Mouse (Mus musculus): ENCODE measurements around the gene Gata2. TPM values are rescaled to one million over a fixed set of nuclear protein-coding genes. Genes with fewer than 3 reads are reported as not detected.
A peak's percentile ranks its signal among the peaks of the same experiment; 100 is the strongest.
"Not testable (repeated sequence)": the region's sequence is repeated elsewhere in the genome, so short reads cannot be mapped to it uniquely, and the experiment has no call there.

The Gata2 gene
- 10 to 100 TPM; 15.2 to 16.8 TPM for total RNA-seq (2021)

DNA sequence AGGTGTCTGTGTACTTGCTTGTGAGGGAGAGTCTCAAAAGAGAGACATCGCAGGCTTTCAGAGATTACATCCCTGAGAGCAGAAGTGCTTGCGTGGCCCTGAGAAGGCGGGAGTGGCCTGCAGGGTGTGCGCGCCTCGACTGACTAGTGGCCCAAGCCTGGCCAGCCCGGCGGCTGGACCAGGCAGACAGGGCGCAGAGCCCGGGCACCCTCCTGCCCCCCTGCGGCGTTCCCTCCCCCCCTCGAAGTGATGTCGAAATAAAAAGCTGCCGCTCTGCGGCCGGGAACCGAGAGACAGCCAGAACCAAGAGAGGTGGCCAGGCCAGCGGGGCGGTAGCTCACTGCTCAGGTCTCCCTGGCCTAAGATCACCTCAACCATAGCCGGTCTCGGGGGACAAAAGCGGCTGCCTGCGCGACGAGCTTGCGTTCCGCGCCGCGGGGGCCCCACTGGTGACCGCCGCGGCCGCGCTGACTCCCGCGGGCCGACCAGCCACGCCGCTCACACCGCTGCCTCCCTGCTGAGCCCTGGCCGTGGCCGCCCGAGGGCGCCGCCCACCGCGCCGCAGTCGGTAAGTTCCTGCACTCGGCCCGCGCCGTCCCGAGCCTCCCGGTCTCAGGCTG lies at the start of gene Gata2:
Gata2 (plus strand) TSS at position 459 of the 620 bp plus-strand sequence.
- peak; percentile 58 for DNase-seq

DNA sequence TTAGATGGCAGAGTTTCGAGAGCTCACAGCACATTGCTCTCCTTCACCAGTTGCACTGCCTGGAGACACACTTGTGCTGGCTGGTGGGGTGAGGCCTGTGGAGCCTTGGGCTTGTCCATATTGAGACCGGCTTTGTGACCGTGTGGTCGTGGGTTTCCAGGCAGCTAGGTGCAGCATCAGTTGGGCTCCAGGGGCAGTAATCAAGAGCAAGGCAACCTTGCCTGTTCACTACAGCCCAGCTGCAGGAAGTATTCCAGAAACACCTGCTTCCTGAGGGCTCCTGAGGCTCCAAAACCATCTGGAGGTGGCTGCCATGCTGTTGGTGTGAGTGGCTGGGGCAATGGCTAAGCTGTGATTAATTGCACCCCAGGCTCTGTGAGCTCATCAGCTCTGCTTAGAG lies 47.9 kb upstream of the Gata2 start:
- no peak for DNase-seq

DNA sequence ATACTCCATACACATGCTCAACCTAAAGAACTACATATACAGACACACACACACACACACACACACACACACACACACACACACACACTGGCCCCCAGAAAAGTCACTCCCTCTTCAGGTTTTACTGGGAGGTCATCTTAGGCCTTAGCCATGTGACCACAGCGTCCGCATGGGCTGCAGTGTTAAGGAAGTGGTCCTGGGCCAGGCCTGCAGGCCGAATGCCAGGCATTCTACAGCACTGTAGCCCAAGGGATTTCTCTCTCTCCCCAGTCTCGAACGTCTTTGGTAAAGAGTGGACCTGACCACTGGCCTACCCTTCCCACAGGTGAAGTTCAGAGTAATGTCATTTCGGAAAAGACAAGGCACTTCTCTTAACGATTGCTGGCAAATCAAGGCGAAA lies 47.1 kb upstream of the Gata2 start:
- DNase-seq = peak; percentile 38

DNA sequence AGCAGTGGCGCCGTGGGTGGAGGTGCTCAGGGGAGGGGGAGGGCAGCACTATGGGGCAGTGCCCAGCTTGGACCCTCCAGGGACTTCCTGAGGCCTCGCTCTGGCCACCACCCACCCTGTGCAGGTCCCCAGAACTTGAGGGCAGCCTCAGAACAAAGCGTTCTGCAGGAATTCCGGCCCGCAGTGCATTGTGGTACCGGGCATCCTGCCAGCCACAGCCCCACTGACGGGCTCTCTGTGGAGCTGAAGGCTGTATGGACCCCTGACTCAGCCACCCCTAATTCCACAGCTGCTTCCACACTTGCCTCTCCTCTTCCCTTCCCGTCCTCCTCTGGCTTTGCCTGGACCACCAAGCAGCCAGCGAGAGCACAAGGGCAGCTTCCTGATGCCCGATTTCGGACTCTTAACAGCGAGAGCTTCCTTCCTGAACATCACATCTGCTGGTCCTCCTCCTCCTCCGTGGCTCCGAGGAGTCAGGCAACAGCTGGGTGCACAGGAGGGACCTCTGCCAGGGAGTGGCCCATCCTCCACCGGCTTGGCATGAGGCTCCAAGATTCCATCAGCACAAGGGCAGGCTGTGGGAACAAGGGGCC lies 46.2 kb upstream of the Gata2 start:
- DNase-seq = peak; percentile 64

DNA sequence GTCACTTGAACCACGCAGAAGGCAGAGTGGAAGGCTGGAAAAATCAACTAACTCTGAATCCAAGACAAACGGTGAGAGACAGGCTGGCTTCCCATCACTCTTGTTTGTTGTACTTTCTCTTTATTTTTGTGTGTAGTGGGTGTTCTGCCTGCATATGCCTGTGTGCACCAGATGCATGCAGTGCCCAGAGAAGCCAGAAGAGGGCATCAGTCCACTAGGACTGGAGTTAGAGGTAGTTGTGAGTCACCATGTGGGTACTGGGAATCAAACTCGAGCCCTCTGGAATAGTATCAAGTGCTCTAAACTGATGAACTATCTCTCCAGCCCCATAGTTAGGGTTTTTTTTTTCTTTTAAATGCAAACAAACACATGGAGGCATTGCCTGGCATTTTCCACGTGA lies 42.4 kb upstream of the Gata2 start:
- no peak for DNase-seq

DNA sequence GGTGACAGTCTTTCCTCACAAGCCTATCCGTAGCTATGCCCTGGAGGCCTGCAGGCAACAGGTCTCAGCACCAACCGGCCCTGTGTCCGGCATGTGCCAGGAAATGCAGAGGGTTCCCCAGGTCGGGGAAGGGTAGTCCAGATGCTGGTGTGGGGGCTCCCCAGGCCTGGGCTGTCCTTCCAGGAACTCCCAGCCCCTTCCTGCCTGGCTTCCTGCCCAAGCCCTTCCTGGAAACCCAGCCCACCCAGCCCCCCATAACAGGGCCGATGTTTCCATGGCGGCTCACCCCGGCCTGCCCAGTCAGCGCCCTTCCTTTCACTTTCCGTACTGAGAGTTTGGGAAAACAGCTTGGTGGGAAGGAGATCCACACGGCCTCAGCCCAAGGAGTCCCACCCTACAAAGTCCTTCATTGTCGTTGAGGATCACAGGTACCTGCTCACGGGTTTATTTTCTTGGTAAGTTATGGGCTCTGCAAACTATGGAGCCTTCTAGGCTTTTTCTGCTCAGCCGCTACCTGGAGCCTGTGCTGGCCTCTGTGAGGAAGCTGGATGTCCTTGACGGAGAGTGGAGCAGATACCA lies 41.5 kb upstream of the Gata2 start:
- DNase-seq = peak; percentile 75

DNA sequence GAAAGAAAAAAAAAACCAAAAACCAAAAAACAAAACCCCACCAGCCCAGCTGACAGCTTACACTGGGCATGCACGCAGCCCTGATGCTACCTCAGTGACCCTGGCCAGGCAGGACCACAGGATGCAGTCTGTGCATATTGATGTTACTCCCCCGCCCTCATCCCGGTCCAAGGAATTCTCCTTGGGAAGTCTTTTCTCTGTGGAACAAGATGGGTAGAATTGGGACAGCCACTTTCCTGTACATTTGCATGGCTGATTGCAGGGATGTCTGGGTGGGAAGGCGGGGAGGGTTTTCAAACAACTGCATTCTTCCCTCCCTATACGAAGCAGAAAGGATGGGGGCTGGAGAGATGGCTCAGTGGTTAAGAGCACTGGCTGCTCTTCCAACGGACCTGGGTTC lies 40.7 kb upstream of the Gata2 start:
- no peak for DNase-seq

DNA sequence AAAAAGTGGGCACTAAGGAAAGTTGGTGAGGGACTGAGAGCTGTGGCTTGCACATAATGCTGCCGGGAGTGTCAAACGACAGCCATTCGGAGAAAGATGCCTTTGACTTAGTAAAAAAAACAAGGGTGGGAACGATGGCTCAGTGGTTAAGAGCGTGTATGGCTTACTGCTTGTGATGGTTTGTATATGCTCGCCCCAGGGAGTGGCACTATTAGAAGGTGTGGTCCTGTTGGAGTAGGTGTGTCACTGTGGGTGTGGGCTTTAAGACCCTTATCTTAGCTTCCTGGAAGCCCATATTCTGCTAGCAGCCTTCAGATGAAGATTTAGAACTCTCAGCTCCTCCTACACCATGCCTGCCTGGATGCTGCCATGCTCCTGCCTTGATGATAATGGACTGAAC lies 38.1 kb upstream of the Gata2 start:
- not testable (repeated sequence) for DNase-seq

DNA sequence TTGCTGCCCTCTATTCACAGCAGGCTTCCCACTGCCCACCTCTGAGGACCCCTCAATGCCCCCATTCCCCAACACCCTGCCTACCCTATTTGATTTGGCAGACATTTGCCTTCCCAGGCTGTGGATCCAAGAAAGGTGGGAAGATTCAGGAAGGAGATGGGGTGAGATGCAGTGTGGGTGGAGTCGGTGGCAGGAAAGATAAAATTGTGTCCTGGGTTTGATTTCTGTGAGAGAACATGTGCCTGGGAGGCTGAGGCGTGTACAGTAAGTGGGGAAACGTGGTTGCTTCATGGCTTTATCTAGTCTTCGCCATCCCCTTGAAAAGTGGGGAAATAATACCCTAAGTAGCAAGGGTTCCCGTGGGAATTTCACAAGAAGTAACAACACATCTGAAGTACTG lies 34.9 kb upstream of the Gata2 start:
- DNase-seq = no peak

DNA sequence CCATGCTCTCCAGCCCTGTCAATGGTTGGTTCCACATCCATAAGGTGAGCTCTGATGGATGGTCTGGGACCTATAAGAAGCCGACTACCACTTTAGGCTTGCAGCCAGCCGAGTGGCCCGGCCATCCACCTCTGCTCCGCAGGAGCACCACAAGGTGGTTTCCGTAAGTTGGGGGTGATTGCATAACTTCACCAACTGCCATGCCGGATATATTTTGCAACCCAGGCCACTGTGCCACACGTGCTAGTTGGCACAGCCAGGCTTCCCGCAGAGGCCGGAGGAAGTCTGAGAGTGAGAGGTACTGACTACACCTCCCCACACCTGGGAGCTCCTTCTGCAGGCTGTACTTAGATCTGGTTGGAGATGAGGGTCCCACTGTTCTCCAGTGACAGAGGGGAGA lies 27.6 kb upstream of the Gata2 start:
- no peak for DNase-seq

DNA sequence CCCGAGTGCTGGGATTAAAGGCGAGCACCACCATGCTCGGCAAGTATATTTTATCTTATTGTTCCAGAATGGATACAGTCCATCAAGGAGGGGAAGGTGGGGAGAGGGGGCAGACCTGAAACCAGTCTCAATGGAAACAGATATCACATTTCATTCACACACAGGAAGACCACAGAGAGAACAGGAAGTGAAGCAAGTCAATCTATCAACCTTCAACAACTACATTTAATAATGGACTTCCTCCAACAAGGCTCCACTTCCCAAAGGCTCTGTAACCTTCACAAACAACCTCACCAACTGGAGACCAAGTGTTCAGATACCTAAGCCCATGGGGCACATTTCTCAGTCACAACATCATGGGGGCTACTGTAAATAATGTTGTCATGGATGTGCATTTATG lies 19.5 kb upstream of the Gata2 start:
- no peak for DNase-seq

DNA sequence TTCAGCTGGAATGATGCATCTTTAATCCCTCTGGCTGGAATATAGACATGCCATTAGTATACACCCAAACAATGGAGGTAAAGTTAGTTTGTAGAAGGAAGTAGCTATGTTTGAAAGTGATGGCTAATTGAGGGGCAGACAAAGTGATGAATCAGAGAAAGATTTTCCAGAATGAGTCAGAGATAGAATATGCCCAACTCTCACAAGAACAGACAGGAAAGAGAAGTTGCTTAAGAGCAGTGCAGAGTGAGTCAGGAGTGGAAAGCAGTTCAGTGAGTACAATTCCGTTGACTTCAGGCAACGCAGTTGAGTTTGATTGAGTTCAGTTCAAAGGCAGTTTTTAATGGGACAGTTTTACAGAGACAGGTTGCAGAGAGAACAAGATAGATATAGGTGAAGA lies 19.0 kb upstream of the Gata2 start:
- no peak for DNase-seq

DNA sequence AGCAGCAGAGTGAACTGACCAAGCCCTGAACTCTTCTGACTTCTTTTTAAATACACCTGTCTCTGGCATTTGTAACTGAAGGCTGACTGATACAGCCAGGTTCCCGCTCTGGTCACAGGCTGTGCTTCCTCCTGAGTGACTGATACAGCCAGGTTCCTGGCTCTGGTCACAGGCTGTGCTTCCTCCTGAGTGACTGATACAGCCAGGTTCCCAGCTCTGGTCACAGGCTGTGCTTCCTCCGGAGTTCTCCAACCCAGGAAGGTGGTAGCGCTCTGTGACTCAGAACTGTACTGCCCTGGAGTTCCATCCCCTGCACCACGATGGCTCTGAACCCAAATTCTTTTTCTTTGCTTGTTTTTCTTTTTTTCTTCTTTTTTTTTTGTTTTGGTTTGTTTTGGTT lies 9.0 kb upstream of the Gata2 start:
- DNase-seq = no peak

DNA sequence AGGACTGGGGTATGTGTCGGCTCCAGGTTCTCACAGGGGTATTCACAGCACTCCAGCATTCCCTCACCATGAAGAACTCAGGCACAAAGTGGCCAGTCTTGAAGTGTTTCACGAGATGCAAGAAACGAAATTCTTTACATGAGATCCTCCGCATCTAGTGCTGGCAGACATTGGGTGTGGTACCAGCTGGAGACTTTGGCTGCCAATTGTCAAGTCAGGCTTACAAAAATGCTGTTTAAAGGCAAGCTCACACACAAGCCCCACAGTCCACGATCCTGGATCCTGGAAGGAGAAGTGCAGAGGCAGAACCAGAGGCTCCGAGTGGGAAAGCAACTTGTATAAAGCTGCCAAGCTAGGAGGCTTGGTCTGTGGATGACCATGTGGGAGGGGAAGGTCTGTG lies 5.5 kb upstream of the Gata2 start:
- DNase-seq = no peak

DNA sequence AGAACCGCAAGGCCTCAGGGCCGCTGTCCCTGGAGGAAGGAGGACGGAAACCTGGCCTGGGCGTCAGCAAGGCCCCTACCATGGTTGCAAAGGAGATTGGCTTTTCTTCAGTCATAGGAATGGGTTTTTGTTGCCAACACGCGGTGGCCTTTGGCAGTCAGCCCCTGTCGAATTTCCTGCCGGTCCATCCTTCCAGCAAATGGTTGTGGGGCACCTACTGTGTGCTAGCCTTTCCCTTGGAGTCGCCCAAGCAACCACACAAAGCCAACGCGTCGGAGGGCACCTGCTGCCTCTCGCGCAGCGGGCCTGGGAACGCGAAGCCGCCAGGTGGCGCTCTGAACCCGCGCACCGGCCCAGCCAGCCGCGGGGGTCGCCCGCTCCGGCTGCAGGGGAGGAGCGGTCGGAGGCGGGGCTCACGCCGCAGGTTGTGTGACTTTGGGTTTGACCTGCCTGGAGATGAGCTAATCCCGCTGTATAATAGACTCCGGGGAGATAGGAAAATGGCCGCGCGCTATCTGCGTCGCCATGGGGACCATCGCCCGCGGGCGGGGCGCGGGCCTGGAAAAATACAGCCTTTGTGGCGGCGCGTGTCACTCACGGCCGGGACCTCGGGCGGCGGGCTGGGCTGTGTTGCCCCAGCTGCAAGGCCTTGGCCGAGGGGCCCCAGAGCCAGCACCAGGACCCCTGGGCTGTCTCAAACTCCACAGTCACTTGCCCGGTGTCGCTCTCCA lies 4.2 kb upstream of the Gata2 start:
- peak; percentile 82 for DNase-seq

DNA sequence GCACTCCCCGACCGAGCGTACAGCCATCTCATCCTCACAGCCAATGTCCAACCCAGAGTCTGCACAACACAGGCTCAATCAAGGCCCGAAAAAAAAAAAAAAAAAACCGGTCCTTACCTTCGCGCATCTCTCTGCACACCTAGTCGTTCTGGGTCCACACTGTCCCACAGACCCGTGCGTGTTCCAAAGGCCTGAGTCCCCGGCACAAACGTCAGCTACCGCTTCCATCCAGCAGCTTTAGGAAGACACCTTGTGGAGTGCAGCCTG lies 3.7 kb upstream of the Gata2 start:
- no peak for DNase-seq

DNA sequence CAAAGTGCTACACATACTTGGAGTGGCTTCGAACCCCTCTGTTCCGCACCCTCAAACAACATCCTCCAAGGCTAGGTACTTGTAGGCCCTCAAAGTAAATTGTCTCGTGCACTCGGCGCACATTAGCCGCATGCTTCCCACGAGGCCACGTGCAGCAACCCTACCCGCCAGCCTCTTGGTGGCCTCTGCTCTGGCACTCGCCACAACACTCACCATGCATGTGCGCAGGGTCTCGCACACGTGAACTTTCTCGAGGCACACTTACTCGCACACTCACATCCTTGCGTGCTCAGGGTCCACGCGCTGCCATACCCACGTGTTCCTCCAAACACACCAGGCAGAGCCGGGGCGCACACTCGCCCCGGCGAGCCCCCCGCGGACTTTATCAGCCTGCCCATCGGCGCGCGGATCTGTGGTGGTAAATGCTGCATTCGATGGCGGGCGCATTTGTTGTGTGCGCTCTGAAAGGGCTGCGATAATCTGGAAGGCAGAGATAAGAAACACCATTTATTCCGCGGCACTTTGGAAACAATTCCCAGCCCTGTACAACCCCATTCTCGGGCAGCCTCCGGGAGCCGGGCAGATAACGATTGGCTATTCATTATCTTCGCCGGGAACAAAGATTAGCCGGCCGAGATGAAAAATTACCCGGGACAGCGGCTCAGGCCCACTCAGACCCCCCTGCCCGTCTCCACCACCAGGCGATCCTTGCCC lies 3.2 kb upstream of the Gata2 start:
- no peak for DNase-seq

DNA sequence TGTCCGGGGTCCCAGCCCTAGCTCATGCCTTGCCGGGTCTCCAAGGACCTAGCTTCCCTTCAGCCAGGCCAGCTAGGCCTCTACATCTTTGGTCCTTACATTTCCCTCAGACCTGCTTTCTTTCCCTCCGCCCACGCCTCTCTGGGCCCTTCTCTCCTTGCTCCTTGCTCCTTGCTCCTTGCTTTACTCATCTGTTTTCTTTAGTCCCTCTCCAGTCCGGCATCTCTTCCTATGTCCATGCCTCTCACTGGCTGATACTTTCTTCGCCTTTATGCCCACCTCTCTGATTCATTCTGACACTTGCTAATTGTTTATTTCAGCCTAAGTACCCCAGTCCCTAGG lies 2.7 kb upstream of the Gata2 start:
- no peak for DNase-seq

DNA sequence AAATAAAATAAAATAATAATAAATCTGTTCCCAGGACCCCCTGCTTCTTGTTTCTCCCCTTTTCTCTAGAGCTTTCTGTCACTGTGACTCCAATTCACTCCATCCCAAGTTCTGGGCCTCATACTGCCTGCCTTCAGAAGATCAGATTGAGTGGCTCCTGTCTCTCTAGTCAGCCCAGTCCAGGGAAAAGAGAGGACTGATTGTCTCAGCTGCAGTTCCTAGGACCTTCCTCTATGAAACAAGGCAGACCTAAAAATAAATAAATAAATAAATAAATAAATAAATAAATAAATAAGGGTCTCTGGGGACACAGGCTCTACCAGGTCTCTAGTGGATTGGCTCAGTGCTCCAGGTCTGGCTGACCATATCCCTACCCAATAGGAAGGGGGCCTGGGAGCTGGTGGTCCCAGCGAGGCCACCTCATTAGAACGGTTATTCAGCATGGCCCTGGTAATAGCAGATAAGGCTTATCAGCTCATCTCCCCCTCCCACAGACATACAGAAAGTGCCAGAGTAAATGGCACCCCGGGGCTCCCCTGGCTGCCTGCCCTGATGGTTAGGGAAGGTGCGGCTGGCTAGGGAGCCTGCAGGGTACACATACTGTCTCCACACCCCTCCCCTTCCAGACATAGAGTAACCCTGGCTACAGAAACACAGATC lies 2.1 kb upstream of the Gata2 start:
- no peak for DNase-seq

DNA sequence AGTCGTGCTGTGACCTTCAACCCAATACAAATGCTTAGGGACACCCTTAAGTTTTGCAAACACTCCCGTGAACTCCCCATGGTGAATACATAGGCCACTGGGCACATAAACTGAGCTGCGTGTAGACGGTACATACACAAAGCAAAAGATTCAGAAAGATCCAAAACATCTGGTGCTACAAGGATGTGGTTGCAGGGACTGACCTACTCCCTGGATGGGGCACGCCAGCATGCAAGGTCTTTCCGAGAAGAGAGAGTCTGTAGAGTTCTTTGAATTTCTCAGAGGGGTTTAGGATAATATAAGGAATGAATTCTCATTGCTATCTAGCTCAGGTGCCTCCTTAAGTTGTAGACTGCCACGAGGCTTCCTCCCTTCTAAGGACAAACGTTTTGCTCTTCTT lies 935 bp upstream of the Gata2 start:
- DNase-seq = no peak

DNA sequence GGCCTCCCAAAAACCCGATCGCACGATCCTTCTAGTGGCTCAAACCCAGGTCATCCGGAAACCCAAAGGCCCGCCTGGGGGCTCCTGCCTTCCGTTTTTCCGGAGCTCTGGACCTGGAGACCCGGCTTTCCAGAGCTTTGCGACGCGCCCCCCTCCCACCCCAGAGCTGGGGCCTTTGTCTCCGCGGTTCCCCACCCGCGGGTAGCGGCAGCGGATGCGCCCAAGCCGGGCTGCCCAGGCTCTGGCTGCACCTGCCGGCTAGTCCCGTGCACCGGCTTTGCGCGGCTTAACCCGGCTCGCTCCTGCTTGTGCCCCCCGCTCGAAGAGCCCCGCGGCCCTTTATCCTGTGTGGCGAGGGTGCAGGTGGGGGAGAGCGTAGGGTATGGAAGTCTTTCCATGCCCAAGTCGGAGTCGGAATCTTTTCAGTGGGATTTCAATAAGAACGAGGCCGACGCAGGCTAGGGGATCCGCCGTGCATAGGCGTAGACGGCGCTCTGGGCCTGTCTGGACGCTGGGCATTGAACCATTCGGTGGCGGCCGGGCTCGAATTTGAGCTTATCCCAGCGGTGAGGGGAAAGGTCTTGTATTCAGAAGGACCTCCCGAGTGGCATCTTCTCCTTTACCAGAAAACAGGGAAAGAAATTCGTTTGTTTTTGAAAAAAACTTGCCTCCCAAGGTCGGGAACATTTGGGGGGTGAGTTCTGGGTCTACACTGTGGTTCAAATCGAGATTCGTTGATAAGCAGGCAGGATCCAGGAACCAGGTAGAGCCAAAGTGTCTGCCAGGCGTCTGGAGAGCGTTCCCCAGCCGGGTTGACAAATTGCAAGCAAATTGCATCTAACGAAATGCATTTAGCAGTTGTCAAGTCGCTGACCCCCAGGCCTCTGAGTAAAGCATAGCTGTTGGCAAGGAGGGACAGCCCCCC lies 624 bp downstream of the Gata2 start:
- no peak for DNase-seq

DNA sequence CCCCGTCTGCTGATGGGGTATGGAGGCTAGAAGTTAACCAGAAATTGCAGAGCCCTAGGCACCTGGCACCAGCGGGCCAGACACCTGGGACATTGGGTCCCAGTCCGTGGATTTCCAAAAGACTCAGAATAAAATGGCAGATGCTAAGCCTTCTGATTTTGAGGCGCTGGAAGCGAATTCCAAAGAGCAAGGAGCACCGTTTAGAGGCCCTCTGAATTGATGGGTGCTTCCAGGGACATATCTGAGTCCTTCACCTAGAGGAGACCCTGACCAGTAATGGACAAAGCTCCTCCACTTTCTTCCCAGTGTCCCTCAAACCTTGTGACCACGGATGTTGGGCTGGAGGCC lies 1.3 kb downstream of the Gata2 start:
- DNase-seq = no peak

All from heart, postnatal 4 days (tissue).